Mouse (Mus musculus) lung, adult 18-20 months (tissue): ENCODE data around the gene Gm14408.
"Not testable (repeated sequence)": the region's sequence is repeated elsewhere in the genome, so short reads cannot be mapped to it uniquely, and the experiment has no call there.

ENCODE experiments used
- DNase-seq, 2 experiments: peaks; one replicate each; pipeline ENCODE4 v3.0.0; 2022; ENCODE audit warnings: mixed read lengths in 2 of 2

The Gm14408 gene

DNA sequence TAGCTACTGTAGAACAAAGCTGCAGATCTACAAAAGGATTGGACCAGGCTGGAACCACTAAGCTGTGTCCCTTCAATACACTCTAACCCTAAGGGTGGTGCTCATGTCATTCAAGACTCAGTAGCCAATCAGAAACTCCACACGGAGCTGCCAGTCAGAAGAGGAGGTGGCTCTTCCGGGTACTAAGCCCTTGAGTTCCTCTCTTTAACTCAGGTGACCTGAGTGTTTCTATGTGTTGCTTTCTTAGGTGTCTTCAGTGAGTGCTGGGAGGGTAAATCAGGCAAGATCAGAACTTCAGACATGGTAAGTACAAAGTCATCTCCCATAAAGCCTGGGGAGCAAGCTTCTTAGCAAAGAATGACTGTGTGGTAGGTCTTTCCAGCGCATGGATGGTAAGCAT, at the start of gene Gm14408:
TSS of gene Gm14408 (plus strand) at position 301 of the 400 bp plus-strand sequence.
- DNase-seq, result not testable (repeated sequence)

- not testable (repeated sequence) for DNase-seq
Observed at GRCm38 (mm10) chr2:176798312-176798711, 32.6 kb upstream of the Gm14408 start, which contains the start of gene Gm14295. Gm14295 (plus strand) TSS chr2:176798612.

DNA sequence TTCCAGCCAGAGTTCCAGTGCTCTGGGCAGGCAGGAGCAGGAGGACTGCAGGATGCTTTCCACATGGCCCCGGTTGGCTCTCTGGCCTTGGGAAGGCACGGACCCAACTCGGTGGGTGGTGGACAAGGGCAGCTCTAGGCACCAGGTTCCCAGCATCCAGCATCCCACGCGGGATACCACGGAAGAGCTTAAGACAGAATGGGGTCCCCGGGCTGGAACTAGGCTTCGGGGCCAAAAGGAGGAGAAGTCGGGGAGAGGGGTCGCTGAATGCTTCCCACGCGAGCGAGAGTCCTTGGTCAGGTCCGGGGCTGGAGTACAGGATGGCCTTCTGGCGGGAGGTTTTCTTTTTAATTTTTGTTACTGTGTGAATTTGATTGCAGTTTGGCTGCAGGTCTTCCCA, 32.2 kb upstream of the Gm14408 start:
- DNase-seq, result not testable (repeated sequence)
